Mouse (Mus musculus) ES-Bruce4 (cell line): ENCODE measurements around the gene Lsm8. TPM values are rescaled to one million over a fixed set of nuclear protein-coding genes. Genes with fewer than 3 reads are reported as not detected.
"Not testable (repeated sequence)": the region's sequence is repeated elsewhere in the genome, so short reads cannot be mapped to it uniquely, and the experiment has no call there.

Source experiments
- H3K27ac ChIP-seq: 2 replicates; pipeline ENCODE4 v1.5.1; 2012; ENCODE audit warnings: low read length, inconsistent platforms; ENCODE audit not compliant: insufficient read depth
- H3K27me3 ChIP-seq: 2 replicates; pipeline ENCODE4 v1.6.1; 2012; ENCODE audit warnings: mild to moderate bottlenecking, low read length, inconsistent platforms; ENCODE audit not compliant: control insufficient read depth, poor library complexity, insufficient read depth, severe bottlenecking
- H3K36me3 ChIP-seq: 2 replicates; pipeline ENCODE4 v1.6.1; 2012; ENCODE audit warnings: inconsistent platforms, mild to moderate bottlenecking, low read length, moderate library complexity; ENCODE audit not compliant: control insufficient read depth, poor library complexity, insufficient read depth, severe bottlenecking
- H3K4me1 ChIP-seq: one replicate; pipeline ENCODE4 v1.8.1; 2011; ENCODE audit warnings: low read length; ENCODE audit not compliant: control insufficient read depth, insufficient read depth
- H3K4me3 ChIP-seq: 2 replicates; pipeline ENCODE4 v1.5.1; 2011; ENCODE audit warnings: low read depth, mild to moderate bottlenecking, low read length
- H3K9ac ChIP-seq: 2 replicates; pipeline ENCODE4 v1.6.1; 2012; ENCODE audit warnings: low read depth, mild to moderate bottlenecking, inconsistent platforms; ENCODE audit not compliant: poor library complexity, severe bottlenecking
- H3K9me3 ChIP-seq: replicated peaks from 2 replicates; pipeline ENCODE4 v1.6.1; 2012; ENCODE audit warnings: mild to moderate bottlenecking, low read length, inconsistent platforms; ENCODE audit not compliant: control insufficient read depth, poor library complexity, insufficient read depth, severe bottlenecking
- CTCF ChIP-seq: IDR thresholded peaks from one replicate; pipeline ENCODE4 v1.8.1; 2011; ENCODE audit warnings: low read depth, low read length
- EP300 ChIP-seq: IDR thresholded peaks from 2 replicates; pipeline ENCODE4 v1.6.1; 2011; ENCODE audit warnings: low read depth, low read length; ENCODE audit not compliant: insufficient read depth
- POLR2A ChIP-seq: IDR thresholded peaks from one replicate; pipeline ENCODE4 v1.8.1; 2011; ENCODE audit warnings: low read length; ENCODE audit not compliant: insufficient read depth
- polyA plus RNA-seq: library from polyadenylated mRNA; stranded (reverse); fragments of >200 nt; gene quantifications from 2 replicates; pipeline ENCODE4 v1.2.4, GENCODE M21; 2011; ENCODE audit warnings: low read depth; ENCODE audit not compliant: missing spikeins, insufficient read depth, insufficient read length

Lsm8 gene
- polyA plus RNA-seq, 1 experiment = 89.9 TPM

DNA sequence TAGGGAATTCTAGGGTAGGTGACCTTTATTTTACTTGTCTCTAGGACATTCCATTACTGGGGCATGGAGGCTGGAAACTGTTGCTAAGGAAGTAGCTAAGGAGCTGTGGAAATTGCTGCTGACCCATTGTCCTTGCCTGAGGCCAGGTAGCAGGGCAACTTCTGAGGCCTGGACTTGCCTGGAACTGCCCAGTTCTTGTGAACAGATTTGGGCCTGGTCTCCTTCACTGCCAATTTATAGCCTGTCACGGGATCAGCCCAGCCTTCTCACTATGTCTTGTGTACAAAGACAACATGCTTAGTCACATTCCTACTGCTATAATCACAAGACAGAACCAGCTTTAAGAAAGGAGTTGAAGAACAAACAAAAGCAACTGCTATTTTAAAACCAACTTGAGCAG, 25.6 kb upstream of the Lsm8 start:
- TF ChIP-seq CTCF = no peak
- Histone ChIP-seq H3K36me3 (no peaks in the 10 kb centered on the region), H3K27ac (no peak overlapping the region), H3K4me1 (no peaks in the 10 kb centered on the region), H3K9ac (no peak overlapping the region), H3K27me3 (no peaks in the 10 kb centered on the region), H3K4me3 (no peak overlapping the region), H3K9me3 (no peaks in the 10 kb centered on the region)

DNA sequence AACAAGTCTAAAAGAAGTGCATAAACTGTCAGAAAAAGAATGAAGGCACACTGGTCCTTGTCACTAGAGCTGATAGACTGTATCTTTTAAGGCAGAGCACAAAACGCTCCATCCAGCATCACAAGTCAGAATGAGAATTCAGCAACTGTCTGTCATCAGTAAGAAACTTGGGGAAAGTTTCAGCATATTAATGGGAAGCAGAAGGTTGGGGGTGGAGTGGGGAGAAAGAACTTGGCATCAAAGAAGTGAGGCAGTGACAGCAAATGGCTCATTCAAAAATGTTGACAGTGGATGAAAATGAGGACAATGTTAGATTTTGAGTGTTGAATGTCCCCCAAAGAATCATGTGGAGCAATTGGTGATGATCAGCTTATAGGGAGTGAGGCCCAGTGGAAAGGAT, 15.4 kb upstream of the Lsm8 start:
- no peak for TF ChIP-seq CTCF
- no peak for TF ChIP-seq POLR2A
- TF ChIP-seq EP300 = no peak
- Histone ChIP-seq H3K9me3 (no peaks in the 10 kb centered on the region), H3K4me1 (no peaks in the 10 kb centered on the region), H3K36me3 (no peaks in the 10 kb centered on the region), H3K4me3 (no peak overlapping the region), H3K27ac (no peak overlapping the region), H3K9ac (no peak overlapping the region), H3K27me3 (no peaks in the 10 kb centered on the region)

DNA sequence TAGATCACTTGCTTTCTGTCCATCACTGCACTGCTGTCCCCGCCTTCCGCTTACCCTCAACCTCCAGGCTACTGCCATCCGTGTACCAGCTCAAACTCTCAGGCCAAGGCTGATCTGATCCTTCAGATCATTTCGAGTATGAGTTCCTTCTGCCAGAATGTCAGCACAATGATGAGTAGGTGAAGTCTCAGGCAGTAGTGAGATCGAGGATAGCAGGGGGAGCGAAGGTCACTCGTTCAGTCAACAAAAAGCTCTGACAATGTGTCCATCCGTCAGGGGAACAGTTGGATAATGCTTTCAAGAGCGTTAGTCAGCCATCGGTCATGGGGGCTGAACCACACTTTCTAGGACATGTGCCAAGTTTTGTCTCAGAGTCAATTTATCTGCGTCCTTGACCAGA, 3.9 kb upstream of the Lsm8 start:
- H3K4me1 ChIP-seq, H3K27ac ChIP-seq, H3K36me3 ChIP-seq, H3K9me3 ChIP-seq, H3K9ac ChIP-seq, H3K4me3 ChIP-seq, H3K27me3 ChIP-seq: not testable (repeated sequence)

DNA sequence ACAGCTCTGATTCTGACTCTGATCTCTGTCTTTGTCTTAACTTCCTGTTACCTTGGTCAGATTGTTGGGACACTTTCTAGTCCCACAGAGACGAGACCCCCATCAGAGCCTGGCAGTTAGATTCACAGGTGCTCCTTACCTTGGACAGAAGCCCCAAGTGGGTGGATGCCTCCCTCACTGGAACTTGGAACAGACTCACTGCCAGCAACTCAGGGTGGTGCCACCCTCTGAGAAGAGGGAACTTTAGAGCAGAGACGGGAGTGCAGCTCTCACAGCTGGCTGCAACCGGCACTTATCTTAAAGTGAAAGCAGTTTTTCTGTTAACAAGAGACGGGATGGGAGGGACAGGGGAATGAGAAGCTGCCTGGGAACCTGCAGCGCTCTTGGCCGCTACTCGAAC, 2.8 kb upstream of the Lsm8 start:
- H3K9me3 ChIP-seq, H3K9ac ChIP-seq, H3K27ac ChIP-seq, H3K4me1 ChIP-seq, H3K36me3 ChIP-seq, H3K27me3 ChIP-seq, H3K4me3 ChIP-seq: not testable (repeated sequence)

DNA sequence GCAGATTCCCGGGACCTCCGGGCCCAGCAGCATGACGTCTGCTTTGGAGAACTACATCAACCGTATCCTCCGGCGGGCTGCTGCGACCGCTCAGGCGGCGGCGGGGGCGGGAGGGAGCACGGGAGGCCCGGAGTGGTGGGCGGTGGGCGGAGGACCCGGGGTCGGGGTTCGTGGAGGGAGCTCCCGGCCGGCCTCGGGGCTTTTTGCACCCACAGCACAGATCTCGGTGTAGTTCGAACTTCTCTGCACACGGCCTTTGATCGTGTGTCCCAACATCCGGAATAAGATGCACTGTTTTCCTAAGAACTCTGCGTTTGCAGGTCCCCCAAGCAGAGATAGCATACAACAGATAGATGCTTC, 303 bp downstream of the Lsm8 start:
- Histone ChIP-seq H3K36me3 (peaks cover 20% of the 10 kb centered on the region), H3K9me3 (no peaks in the 10 kb centered on the region), H3K27ac (no peak overlapping the region), H3K9ac (peak overlapping the region; percentile 100), H3K4me1 (no peaks in the 10 kb centered on the region), H3K4me3 (peak overlapping the region; percentile 98), H3K27me3 (no peaks in the 10 kb centered on the region)
- TF ChIP-seq EP300 = no peak
- TF ChIP-seq POLR2A = no peak
- TF ChIP-seq CTCF = no peak

DNA sequence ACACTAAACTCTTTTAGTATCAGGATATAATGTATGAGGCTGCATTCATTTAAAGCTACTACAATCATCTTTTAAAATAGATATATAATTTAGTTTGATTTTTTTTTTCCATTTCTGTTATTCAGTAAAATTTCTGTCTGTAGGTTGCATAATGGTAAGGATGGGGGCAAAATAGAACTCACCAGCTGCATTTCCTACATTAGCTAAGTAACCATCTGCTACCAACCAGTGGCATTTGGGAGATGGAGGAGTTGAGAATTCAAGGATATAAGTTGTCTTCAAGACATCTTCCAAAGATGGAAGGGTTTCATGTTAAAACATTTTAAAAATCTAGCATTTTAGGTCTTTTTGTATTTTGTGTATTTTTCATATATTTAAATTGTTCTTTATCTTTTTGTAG, 6.9 kb downstream of the Lsm8 start:
- no peak for TF ChIP-seq POLR2A
- TF ChIP-seq CTCF = no peak
- no peak for TF ChIP-seq EP300
- Histone ChIP-seq H3K9me3 (peaks cover 23% of the 10 kb centered on the region), H3K36me3 (peaks cover 37% of the 10 kb centered on the region), H3K27me3 (no peaks in the 10 kb centered on the region), H3K27ac (no peak overlapping the region), H3K4me3 (no peak overlapping the region), H3K4me1 (no peaks in the 10 kb centered on the region), H3K9ac (no peak overlapping the region)

DNA sequence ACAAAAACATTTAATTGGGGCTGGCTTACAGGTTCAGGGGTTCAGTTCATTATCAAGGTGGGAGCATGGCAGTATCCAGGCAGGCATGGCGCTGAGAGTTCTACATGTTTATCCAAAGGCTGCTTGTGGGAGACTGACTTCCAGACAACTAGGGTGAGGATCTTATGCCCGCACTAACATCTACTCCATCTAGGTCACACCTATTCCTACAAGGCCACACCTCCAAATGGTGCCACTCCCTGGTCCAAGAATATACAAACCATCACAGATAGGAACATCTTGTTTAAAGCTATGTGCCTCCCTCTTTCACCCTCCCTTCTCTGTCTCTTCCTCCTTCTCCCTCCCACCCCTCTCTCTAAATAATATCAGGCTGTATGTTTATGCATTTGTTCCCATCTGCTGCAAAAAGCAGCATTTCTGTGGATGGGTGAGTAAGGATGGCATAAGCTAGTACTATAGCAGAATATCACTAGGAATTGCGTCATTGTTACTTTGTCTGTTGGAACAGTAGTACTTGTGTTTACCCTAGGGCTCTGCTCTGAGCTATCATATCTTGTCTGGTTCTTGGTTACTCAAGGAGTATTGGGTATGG, 8.2 kb downstream of the Lsm8 start:
- TF ChIP-seq POLR2A = no peak
- TF ChIP-seq CTCF = no peak
- no peak for TF ChIP-seq EP300
- peaks cover 33% of the 10 kb centered on the region for H3K36me3 ChIP-seq
- no peak overlapping the region for H3K4me3 ChIP-seq
- H3K4me1 ChIP-seq = no peaks in the 10 kb centered on the region
- peaks cover 34% of the 10 kb centered on the region for H3K9me3 ChIP-seq
- no peak overlapping the region for H3K9ac ChIP-seq
- H3K27ac ChIP-seq = no peak overlapping the region
- H3K27me3 ChIP-seq = no peaks in the 10 kb centered on the region
